In the genomic region with DNA sequence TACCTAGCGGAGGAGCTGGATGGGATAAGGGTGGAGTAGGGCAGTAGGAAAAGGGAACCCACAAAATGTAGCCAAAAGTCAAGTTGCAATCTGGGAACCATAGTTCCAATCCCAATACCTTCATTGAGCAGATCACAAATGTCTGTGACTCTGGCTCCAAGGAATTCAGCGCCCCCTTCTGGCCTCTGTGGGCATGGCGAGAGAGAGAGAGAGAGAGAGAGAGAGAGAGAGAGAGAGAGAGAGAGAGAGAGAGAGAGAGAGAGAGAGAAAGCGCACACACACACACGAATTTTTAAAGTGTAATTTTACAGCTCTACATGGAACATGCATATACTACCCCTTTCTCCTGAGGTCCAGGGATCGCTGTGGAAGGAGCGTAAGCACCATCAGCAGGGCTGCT, we compare ENCODE assay signal across 9 mouse cellular contexts. TPM values are rescaled to one million over a fixed set of nuclear protein-coding genes. Genes with fewer than 3 reads are reported as not detected.
DNase-seq lines count a peak whose midpoint lies in the region; ATAC-seq and TF ChIP-seq lines count a peak whose summit lies in the region.
"Had no signal": no experiment of that assay in that cellular context is flagged by ENCODE, and none has a peak within 500 bp of the region (broad histone marks: within the 10 kb centered on the region; RNA-seq: fewer than 3 reads in every experiment).

No protein-coding gene starts in this region.

- intact Hi-C loops in heart, postnatal 36 days (cut with DNase I), result no loop called here
- intact Hi-C loops in heart, postnatal 10 days (cut with DNase I), result no loop called here

- TF ChIP-seq POLR2A in thymus, adult 2 months (IDR thresholded peaks at IDR 0.05; ENCODE audit: control insufficient read depth, extremely low read depth, insufficient read depth, low read length, poor library complexity), result no peak

- 25% methylated on average over 6 of the region's 7 CpGs for WGBS in hindbrain, embryonic 11.5 days
- 20% methylated on average over 7 of the region's 7 CpGs for WGBS in hindbrain, embryonic 16.5 days
- 21% methylated on average over 7 of the region's 7 CpGs for WGBS in thymus, adult 2 months

- H3K4me1 ChIP-seq in hindbrain, embryonic 11.5 days (replicated peaks; ENCODE audit: control insufficient read depth, insufficient read depth, low read length), result no peaks in the 10 kb centered on the region
- peaks cover 2% of the 10 kb centered on the region; the same call in 1 of the 2 replicates for H3K4me1 ChIP-seq in hindbrain, embryonic 16.5 days (ENCODE audit: control insufficient read depth, insufficient read depth, low read depth, low read length)
- H3K4me1 ChIP-seq in thymus, adult 2 months (replicated peaks; ENCODE audit: control insufficient read depth, insufficient read depth, low read length), result peaks cover 23% of the 10 kb centered on the region

- no peaks in the 10 kb centered on the region for H3K27me3 ChIP-seq in hindbrain, embryonic 11.5 days (ENCODE audit: control insufficient read depth, insufficient read depth, low read length)
- no peaks in the 10 kb centered on the region for H3K27me3 ChIP-seq in hindbrain, embryonic 16.5 days (replicated peaks; ENCODE audit: control insufficient read depth, insufficient read depth, low read length)
- no peaks in the 10 kb centered on the region for H3K27me3 ChIP-seq in thymus, adult 2 months (ENCODE audit: control insufficient read depth, insufficient read depth, low read length)

- peak; percentile 65 for DNase-seq in hindbrain, embryonic 11.5 days (ENCODE audit: low spot score)
- DNase-seq in thymus, adult 2 months, result peak; percentile 68
- no peak for DNase-seq in thymus, adult 18-20 months
- peak; percentile 36 for DNase-seq in right cerebral cortex, postnatal 25 days
- no peak for DNase-seq in heart, postnatal 36 days
- DNase-seq in heart, postnatal 10 days, result no peak

- no peak overlapping the region for H3K4me2 ChIP-seq in hindbrain, embryonic 11.5 days (replicated peaks; ENCODE audit: low read depth, low read length)
- no peak overlapping the region for H3K4me2 ChIP-seq in hindbrain, embryonic 16.5 days (ENCODE audit: low read length)

- TF ChIP-seq CTCF in thymus, adult 2 months (IDR thresholded peaks at IDR 0.05; ENCODE audit: borderline replicate concordance, control insufficient read depth, extremely low read depth, insufficient read depth, low read length, poor library complexity), result no peak

- ATAC-seq in hindbrain, embryonic 11.5 days (ENCODE audit: low FRiP score), result no peak
- ATAC-seq in hindbrain, embryonic 16.5 days, result no peak
- 0 out of 2 replicates have a peak, but pooled peaks have one; percentile 26 for ATAC-seq in erythroblast, adult 5-6 weeks (replicated peaks; ENCODE audit: low FRiP score, poor library complexity, severe bottlenecking)

- H3K36me3 ChIP-seq in hindbrain, embryonic 11.5 days (ENCODE audit: control insufficient read depth, insufficient read depth, low read length), result no peaks in the 10 kb centered on the region
- no peaks in the 10 kb centered on the region for H3K36me3 ChIP-seq in hindbrain, embryonic 16.5 days (ENCODE audit: control insufficient read depth, insufficient read depth, low read length)
- H3K36me3 ChIP-seq in thymus, adult 2 months (ENCODE audit: control insufficient read depth, insufficient read depth, low read length), result no peaks in the 10 kb centered on the region

- no peaks in the 10 kb centered on the region for H3K9me3 ChIP-seq in hindbrain, embryonic 11.5 days (ENCODE audit: control insufficient read depth, low read length)
- H3K9me3 ChIP-seq in hindbrain, embryonic 16.5 days (ENCODE audit: control insufficient read depth, low read length), result no peaks in the 10 kb centered on the region

- H3K27ac ChIP-seq in hindbrain, embryonic 11.5 days (ENCODE audit: low read depth, low read length), result no peak overlapping the region
- H3K27ac ChIP-seq in hindbrain, embryonic 16.5 days (ENCODE audit: low read depth, low read length), result no peak overlapping the region
- no peak overlapping the region for H3K27ac ChIP-seq in thymus, adult 2 months (ENCODE audit: control insufficient read depth, insufficient read depth, low read length)

- no peak overlapping the region for H3K9ac ChIP-seq in hindbrain, embryonic 11.5 days (ENCODE audit: low read depth, low read length)
- H3K9ac ChIP-seq in hindbrain, embryonic 16.5 days (ENCODE audit: low read depth, low read length), result no peak overlapping the region

- H3K4me3 ChIP-seq in hindbrain, embryonic 11.5 days (ENCODE audit: low read depth, low read length), result no peak overlapping the region
- H3K4me3 ChIP-seq in hindbrain, embryonic 16.5 days (ENCODE audit: low read length), result no peak overlapping the region
- no peak overlapping the region for H3K4me3 ChIP-seq in thymus, adult 2 months (ENCODE audit: control insufficient read depth, insufficient read depth, low read length)

RNA-seq across cellular contexts. Expression of gene Kcnn4, which starts 6.8 kb away (rescaled TPM):
- 2.4 and 3.5 TPM in 2 replicates for polyA plus RNA-seq in hindbrain, embryonic 11.5 days (2014; fragmentation: Nextera tagmentation; extraction: Ambion mirVana)
- polyA plus RNA-seq in hindbrain, embryonic 16.5 days (2015; fragmentation: Nextera tagmentation; extraction: Ambion mirVana), result 2.5 and 3.2 TPM in 2 replicates
- polyA plus RNA-seq in thymus, adult 2 months (2012; rRNA removed), result 402 and 429 TPM in 2 replicates
- total RNA-seq in erythroblast, adult 5-6 weeks (2015; ENCODE audit: low replicate concordance), result 102 and 125 TPM in 2 replicates
- total RNA-seq in erythroblast, adult 5-6 weeks (2017; ENCODE audit: low replicate concordance), result 244 and 272 TPM in 2 replicates
- under 1 TPM; 0.42 to 0.62 TPM for total RNA-seq in heart, postnatal 36 days (2021)
- total RNA-seq in heart, postnatal 10 days (2021), result 1 to 10 TPM; 1.2 to 2.2 TPM

RNA-seq across cellular contexts. Expression of gene Lypd5, which starts 14.2 kb away (rescaled TPM):
- not detected in 2 replicates for polyA plus RNA-seq in hindbrain, embryonic 11.5 days (2014; fragmentation: Nextera tagmentation; extraction: Ambion mirVana)
- not detected in 2 replicates for polyA plus RNA-seq in hindbrain, embryonic 16.5 days (2015; fragmentation: Nextera tagmentation; extraction: Ambion mirVana)
- polyA plus RNA-seq in thymus, adult 2 months (2012; rRNA removed), result 0.85 and 1.00 TPM in 2 replicates
- total RNA-seq in erythroblast, adult 5-6 weeks (2015; ENCODE audit: low replicate concordance), result not detected in 2 replicates
- not detected in 2 replicates for total RNA-seq in erythroblast, adult 5-6 weeks (2017; ENCODE audit: low replicate concordance)
- not detected for total RNA-seq in heart, postnatal 36 days (2021)
- not detected for total RNA-seq in heart, postnatal 10 days (2021)
- total RNA-seq: hematopoietic stem cell, adult 5-6 weeks had no signal

RNA-seq across cellular contexts. Expression of gene Tescl, which starts 29.5 kb away (rescaled TPM):
- polyA plus RNA-seq in hindbrain, embryonic 11.5 days (2014; fragmentation: Nextera tagmentation; extraction: Ambion mirVana), result not detected in 2 replicates
- polyA plus RNA-seq in hindbrain, embryonic 16.5 days (2015; fragmentation: Nextera tagmentation; extraction: Ambion mirVana), result 0.25 and 0.44 TPM in 2 replicates
- polyA plus RNA-seq in thymus, adult 2 months (2012; rRNA removed), result 0.12 TPM in 1 of 2 replicates, not detected in the other
- not detected in 2 replicates for total RNA-seq in erythroblast, adult 5-6 weeks (2015; ENCODE audit: low replicate concordance)
- not detected in 2 replicates for total RNA-seq in erythroblast, adult 5-6 weeks (2017; ENCODE audit: low replicate concordance)
- total RNA-seq in heart, postnatal 36 days (2021), result not detected
- under 1 TPM in 1 of 2 experiments, not detected in 1; 0.31 TPM for total RNA-seq in heart, postnatal 10 days (2021)
- total RNA-seq: hematopoietic stem cell, adult 5-6 weeks had no signal

RNA-seq across cellular contexts. Expression of gene Smg9, which starts 36.2 kb away (rescaled TPM):
- 18.4 and 21.3 TPM in 2 replicates for polyA plus RNA-seq in hindbrain, embryonic 11.5 days (2014; fragmentation: Nextera tagmentation; extraction: Ambion mirVana)
- 38.2 and 38.9 TPM in 2 replicates for polyA plus RNA-seq in hindbrain, embryonic 16.5 days (2015; fragmentation: Nextera tagmentation; extraction: Ambion mirVana)
- polyA plus RNA-seq in thymus, adult 2 months (2012; rRNA removed), result 166 and 168 TPM in 2 replicates
- 9.6 and 11.1 TPM in 2 replicates for total RNA-seq in erythroblast, adult 5-6 weeks (2015; ENCODE audit: low replicate concordance)
- total RNA-seq in erythroblast, adult 5-6 weeks (2017; ENCODE audit: low replicate concordance), result 13.3 and 16.0 TPM in 2 replicates
- 1 to 10 TPM; 7.1 to 9.6 TPM for total RNA-seq in heart, postnatal 36 days (2021)
- 10 to 100 TPM; 12.8 to 14.9 TPM for total RNA-seq in heart, postnatal 10 days (2021)

RNA-seq across cellular contexts. Expression of gene Zfp94, which starts 46.8 kb away (rescaled TPM):
- polyA plus RNA-seq in hindbrain, embryonic 11.5 days (2014; fragmentation: Nextera tagmentation; extraction: Ambion mirVana), result 12.8 and 15.4 TPM in 2 replicates
- polyA plus RNA-seq in hindbrain, embryonic 16.5 days (2015; fragmentation: Nextera tagmentation; extraction: Ambion mirVana), result 19.2 and 19.8 TPM in 2 replicates
- 6.2 and 6.8 TPM in 2 replicates for polyA plus RNA-seq in thymus, adult 2 months (2012; rRNA removed)
- total RNA-seq in erythroblast, adult 5-6 weeks (2015; ENCODE audit: low replicate concordance), result 1.0 TPM in 1 of 2 replicates, not detected in the other
- 0.34 and 1.3 TPM in 2 replicates for total RNA-seq in erythroblast, adult 5-6 weeks (2017; ENCODE audit: low replicate concordance)
- 1 to 10 TPM; 1.7 to 2.5 TPM for total RNA-seq in heart, postnatal 36 days (2021)
- total RNA-seq in heart, postnatal 10 days (2021), result 1 to 10 TPM; 2.2 to 2.5 TPM

Comparison
In these comparisons a context has a peak if more than half of its experiments do, and no peak if none do; other contexts are left out.
1. DNase-seq: peak in hindbrain, embryonic 11.5 days (single experiment), thymus, adult 2 months (single experiment) and right cerebral cortex, postnatal 25 days (single experiment); none in thymus, adult 18-20 months (0 of 2), heart, postnatal 36 days (0 of 2) and heart, postnatal 10 days (0 of 2).
2. RNA of gene Kcnn4, which starts 6.8 kb away (total RNA-seq): 102 to 272 TPM in erythroblast, adult 5-6 weeks; 1.2 to 2.2 TPM in heart, postnatal 10 days and 0.42 to 0.62 TPM in heart, postnatal 36 days; every median in the first group is over 10 times any median in the second.